Mouse (Mus musculus) cerebellum, adult 8-10 months (tissue): ENCODE data around the gene Cyp2j12.
"Not testable (repeated sequence)": the region's sequence is repeated elsewhere in the genome, so short reads cannot be mapped to it uniquely, and the experiment has no call there.

Source experiments
- DNase-seq: peaks from one replicate; pipeline ENCODE4 v3.0.0; 2022

Gene Cyp2j12

DNA sequence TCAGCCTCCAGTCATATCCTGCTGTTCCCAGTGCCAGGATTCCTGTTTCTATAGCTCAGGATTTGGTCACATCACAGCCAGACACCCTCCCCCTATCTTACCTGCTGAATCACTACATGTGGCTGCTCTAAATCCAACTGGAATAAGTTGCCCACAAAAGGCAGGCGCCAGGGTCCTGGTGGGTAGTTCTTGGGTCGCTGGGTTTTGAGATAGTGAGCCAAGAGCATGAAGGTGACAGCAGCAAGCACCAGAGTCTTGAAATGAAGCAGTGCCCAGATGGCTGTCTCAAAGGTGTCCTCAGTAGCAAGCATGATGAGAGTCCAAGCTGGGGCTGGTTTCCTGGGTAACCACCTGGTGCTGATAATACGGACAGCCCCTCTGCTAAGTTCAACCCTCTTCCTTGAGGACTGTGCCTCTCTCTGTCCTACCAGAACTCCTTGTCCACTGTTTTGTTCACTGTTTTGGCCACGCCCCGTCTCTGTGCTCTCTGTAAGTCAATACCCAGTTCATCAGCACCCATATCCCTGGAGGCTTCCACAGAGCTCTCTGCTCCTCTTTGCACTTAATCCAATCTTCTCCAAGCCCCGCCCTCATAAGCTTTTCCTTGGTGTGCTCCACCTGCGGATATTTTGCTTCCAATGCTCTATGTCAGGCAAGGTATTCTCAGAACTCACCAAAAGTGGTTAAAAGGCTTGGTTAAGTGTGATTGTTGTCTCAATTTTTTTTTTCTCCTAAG lies at the start of gene Cyp2j12:
Gene Cyp2j12 (minus strand): TSS at position 421 of the 736 bp plus-strand sequence.
- no peak for DNase-seq

- not testable (repeated sequence) for DNase-seq
Measured at GRCm38 (mm10) chr4:96189321-96189720, 48.4 kb upstream of the Cyp2j12 start.

DNA sequence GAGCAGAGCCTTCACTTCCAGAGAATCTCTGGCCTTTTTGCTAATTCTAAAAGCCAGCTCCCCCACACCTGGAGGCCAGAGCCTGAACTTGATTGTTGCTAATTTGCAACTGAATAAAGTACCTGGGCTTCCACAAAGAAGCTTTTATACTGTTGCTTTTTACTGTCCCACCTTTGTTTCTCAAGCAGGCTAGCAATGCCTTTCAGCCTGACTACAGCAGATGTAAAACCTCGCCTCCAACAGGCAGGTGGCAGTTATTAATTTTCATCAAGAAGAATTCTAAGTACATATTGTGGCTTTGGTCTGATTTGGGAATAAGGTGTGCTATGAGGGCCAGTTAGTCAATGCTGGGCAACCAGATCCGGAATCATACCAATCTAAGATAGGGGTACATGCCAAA lies 47.7 kb upstream of the Cyp2j12 start:
- not testable (repeated sequence) for DNase-seq

GRCm38 (mm10) chr4:96188146-96188545 lies 47.2 kb upstream of the Cyp2j12 start:
- DNase-seq: not testable (repeated sequence)

DNA sequence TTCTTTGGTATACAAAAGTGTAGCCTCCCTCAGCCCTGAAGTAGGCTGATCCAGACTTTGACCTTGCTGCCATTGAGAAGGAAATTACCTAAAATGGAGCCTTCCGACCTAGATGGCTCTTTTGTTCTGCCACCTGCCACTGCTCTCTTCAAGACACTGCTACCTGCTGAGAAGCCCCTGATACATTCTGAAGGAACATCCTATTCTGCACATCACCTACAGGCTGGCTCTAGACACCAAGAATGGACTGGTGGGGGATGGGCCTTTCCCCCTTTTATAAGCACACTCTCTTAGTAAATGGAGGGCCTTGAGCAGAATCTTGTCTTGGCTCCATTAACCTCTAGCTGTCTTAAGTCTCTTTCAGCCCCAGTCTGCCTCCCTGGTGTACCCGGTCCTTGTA lies 43.8 kb upstream of the Cyp2j12 start:
- DNase-seq: not testable (repeated sequence)

- DNase-seq: no peak
Measured at GRCm38 (mm10) chr4:96162839-96163238, 21.9 kb upstream of the Cyp2j12 start.

- no peak for DNase-seq
Measured at GRCm38 (mm10) chr4:96161575-96161974, 20.6 kb upstream of the Cyp2j12 start.

GRCm38 (mm10) chr4:96139226-96139625 lies 1.7 kb downstream of the Cyp2j12 start:
- DNase-seq: no peak

DNA sequence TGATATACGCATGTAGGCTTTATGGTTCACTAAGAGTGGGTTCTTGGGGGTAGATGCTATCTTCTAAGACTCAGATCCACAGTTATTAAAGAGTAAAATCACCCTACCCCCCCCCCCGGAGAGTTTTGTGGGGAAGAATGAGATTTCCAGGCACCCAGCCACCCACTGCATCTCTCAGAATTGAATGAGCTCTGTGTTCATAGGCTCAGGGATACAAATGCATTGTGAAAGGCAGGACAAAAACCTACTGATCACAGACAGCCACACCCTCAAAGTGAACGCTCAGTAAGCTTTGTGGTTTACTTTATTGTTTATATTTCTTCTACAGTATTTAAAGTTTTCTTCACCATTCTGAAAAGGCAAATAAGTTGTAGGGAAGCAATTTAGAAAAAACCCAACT lies 6.7 kb downstream of the Cyp2j12 start:
- DNase-seq: no peak

DNA sequence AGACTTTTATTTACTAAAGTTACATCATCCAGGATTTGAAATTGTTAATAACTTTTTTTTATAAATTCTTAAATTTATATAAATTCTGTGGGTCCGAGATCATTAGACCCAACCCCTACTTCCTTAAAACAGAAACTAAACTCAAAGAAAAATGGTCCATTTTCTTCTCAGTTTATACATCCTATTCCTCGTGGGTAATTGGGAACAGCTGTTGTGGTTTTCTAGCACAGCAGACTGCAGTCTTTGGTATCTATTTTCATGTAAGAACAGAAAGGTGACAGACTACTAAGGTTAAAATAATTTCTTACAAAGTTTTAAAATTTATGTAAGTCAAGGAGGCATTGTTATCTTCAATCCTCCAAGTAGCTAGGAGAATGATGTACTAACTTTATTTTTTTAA lies 44.1 kb downstream of the Cyp2j12 start:
- no peak for DNase-seq

GRCm38 (mm10) chr4:96091869-96092268 lies 49.1 kb downstream of the Cyp2j12 start:
- DNase-seq: no peak

DNA sequence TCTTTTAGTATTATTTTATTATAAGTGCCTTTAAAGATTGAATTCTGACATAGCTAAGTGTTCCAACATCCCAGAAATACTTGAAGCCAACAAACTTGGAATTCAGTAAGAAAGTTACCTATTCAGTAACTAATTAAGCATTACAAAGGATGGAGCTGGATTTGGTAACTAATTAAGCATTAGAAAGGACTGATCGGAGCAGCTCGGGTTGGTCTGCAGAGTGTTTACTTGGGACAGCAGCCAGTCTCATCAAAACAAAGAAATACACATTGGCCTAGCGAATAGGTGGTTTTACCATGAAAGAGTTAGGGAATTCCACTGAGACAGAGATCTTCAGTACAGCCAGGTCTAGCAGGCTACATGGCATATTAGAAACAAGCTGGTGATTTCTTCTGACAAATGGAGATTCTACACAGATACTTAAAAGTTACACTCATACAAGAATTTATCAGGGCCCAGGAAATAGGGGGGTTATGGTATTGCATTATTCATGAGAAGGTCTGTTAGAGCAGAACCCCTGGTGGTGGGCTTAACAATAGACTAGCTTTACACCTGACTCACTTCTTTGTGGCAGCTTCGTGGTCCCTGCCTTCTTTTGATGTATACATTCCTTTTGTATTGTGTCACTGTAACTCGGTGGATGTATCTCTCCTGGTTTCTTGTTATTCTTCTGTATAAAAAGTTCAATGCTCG lies 51.5 kb downstream of the Cyp2j12 start:
- DNase-seq: not testable (repeated sequence)

- DNase-seq: no peak
Measured at GRCm38 (mm10) chr4:96078308-96078707, 62.6 kb downstream of the Cyp2j12 start.

DNA sequence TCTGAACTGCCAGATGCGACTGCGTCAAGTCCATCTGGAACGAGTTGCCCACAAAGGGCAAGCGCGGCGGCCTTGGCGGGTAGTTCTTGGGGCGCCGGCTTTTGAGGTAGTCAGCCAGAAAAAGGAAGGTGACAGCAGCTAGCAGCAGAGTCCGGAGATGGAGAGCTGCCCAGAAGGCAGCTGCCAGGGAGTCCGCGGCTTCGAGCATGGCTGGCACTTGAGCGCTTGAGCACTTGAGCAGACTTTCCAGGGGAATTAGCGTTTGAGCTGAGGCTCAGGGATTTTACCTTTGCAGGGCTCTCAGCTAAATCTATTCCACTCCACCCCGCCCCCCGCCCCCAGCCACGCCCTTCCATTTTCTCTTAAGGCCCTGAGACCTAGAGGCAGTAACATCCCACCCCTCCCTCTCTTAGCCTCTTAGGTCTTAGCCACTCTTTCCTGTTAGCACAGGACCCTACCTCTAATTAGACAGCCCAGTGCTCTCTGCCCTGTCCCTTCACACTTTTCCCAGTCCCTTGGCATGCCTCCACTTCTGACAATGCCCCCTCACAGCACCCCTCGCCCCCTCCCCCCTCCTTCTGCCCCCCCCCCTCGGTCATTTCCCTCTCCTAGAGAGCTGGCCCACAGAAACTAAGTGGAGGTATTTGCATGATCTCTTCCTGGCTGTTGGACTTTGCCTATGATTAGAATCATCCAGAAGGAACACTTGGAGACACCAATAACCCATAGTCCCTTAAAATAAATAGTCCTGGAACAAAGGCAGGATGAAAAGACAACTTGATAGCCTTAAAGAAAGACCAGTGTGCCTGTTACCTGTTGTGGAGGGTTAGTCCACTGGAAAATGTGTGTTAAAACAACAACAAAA lies 63.5 kb downstream of the Cyp2j12 start, which contains the start of gene Cyp2j13:
Gene Cyp2j13 (minus strand): TSS at position 286 of the 865 bp plus-strand sequence.
- DNase-seq: peak; percentile 55

DNA sequence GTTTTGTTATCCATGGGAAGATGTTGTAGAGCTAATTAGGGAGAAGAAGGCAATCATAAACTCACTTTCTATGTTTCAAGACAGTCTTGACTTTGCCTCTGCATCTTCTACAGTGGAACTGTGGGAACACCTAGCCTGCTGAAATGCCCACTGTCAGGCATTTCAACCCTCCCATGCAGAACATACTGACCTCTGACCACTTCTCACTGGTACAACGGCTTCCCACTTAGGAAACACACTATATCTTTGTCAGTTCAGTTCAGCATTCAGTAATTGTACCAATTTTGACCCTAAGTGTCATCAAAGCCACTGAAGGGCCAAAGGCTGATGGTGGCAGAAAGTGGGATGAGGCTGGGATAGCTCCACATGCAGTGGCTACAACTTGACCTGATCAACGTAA lies 78.9 kb downstream of the Cyp2j12 start:
- no peak for DNase-seq

DNA sequence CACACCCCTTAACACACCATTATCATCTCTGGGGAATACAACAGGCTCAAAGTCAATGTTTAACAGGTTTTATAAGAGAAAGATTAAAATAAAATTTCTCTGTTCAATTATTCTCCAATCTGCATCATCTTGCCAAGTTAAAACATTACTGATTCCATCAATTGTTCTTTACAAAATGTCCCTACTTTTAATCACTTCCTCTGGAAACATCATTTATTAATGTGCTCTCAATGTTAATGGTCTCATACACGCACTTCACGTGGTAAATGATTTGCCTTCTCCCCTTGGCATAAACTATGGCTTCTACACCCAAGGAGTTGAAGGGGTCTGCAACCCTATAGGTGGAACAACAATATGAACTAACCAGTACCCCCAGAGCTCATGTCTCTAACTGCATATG lies 80.8 kb downstream of the Cyp2j12 start:
- DNase-seq: no peak
